Comparison of ENCODE assay signal across 17 mouse cellular contexts in genomic region chrX:16438088-16438487, GRCm38 (mm10).
DNase-seq lines count a peak whose midpoint lies in the region; ATAC-seq and TF ChIP-seq lines count a peak whose summit lies in the region.
"Had no signal": no experiment of that assay in that cellular context is flagged by ENCODE, and none has a peak within 500 bp of the region (broad histone marks: within the 10 kb centered on the region; RNA-seq: fewer than 3 reads in every experiment).

No protein-coding gene starts in this region.

- H3K4me2 ChIP-seq in hindbrain, postnatal 0 days (ENCODE audit: low read depth, low read length), result no peak overlapping the region
- H3K4me2 ChIP-seq in hindbrain, embryonic 11.5 days (replicated peaks; ENCODE audit: low read depth, low read length), result no peak overlapping the region
- H3K4me2 ChIP-seq: embryonic facial prominence, embryonic 12.5 days; heart, embryonic 12.5 days; midbrain, embryonic 15.5 days had no signal

- DNase-seq in hindbrain, postnatal 0 days (ENCODE audit: low spot score), result peak; percentile 35
- no peak for DNase-seq in hindbrain, embryonic 11.5 days (ENCODE audit: low spot score)
- DNase-seq in left cerebral cortex, postnatal 25 days (ENCODE audit: low spot score in 2 of 2), result peak; percentile 1 to 7
- DNase-seq in left cerebral cortex, adult 18-20 months (ENCODE audit: low spot score in 2 of 2), result no peak
- DNase-seq in ES-CJ7 (ENCODE audit: low read depth, low spot score), result peak; percentile 8
- DNase-seq in embryo, embryonic 10.5 days (ENCODE audit: low spot score), result peak; percentile 0
- DNase-seq in ovary, postnatal 10 days (ENCODE audit: low spot score), result no peak
- DNase-seq in thymus, postnatal 36 days, result no peak
- DNase-seq: gastrocnemius, postnatal 25 days; heart, postnatal 36 days; left cerebral cortex, postnatal 4 days; lung, adult 18-20 months; right cerebral cortex, postnatal 14 days had no signal

- no peaks in the 10 kb centered on the region for H3K36me3 ChIP-seq in hindbrain, postnatal 0 days (ENCODE audit: insufficient read depth, low read length)
- no peaks in the 10 kb centered on the region for H3K36me3 ChIP-seq in hindbrain, embryonic 11.5 days (ENCODE audit: control insufficient read depth, insufficient read depth, low read length)
- H3K36me3 ChIP-seq: embryonic facial prominence, embryonic 12.5 days; G1E; heart, embryonic 12.5 days; midbrain, embryonic 15.5 days had no signal

- H3K9ac ChIP-seq in hindbrain, postnatal 0 days (replicated peaks; ENCODE audit: low read length), result no peak overlapping the region
- H3K9ac ChIP-seq in hindbrain, embryonic 11.5 days (ENCODE audit: low read depth, low read length), result no peak overlapping the region
- H3K9ac ChIP-seq: embryonic facial prominence, embryonic 12.5 days; heart, embryonic 12.5 days; midbrain, embryonic 15.5 days had no signal

- H3K27ac ChIP-seq in hindbrain, postnatal 0 days, result no peak overlapping the region
- no peak overlapping the region for H3K27ac ChIP-seq in hindbrain, embryonic 11.5 days (ENCODE audit: low read depth, low read length)
- H3K27ac ChIP-seq: embryonic facial prominence, embryonic 12.5 days; midbrain, embryonic 15.5 days had no signal

- H3K9me3 ChIP-seq in hindbrain, postnatal 0 days (ENCODE audit: low read length), result no peaks in the 10 kb centered on the region
- no peaks in the 10 kb centered on the region for H3K9me3 ChIP-seq in hindbrain, embryonic 11.5 days (ENCODE audit: control insufficient read depth, low read length)
- H3K9me3 ChIP-seq: embryonic facial prominence, embryonic 12.5 days; G1E; heart, embryonic 12.5 days; midbrain, embryonic 15.5 days had no signal

- no peak for ATAC-seq in hindbrain, postnatal 0 days
- ATAC-seq in hindbrain, embryonic 11.5 days (ENCODE audit: low FRiP score), result no peak
- ATAC-seq: midbrain, embryonic 15.5 days had no signal

- peak; percentile 52 for TF ChIP-seq CTCF in hindbrain, postnatal 0 days (IDR thresholded peaks at IDR 0.05; ENCODE audit: low read depth)

- no peak overlapping the region for H3K4me3 ChIP-seq in hindbrain, postnatal 0 days (ENCODE audit: low read length)
- H3K4me3 ChIP-seq in hindbrain, embryonic 11.5 days (ENCODE audit: low read depth, low read length), result no peak overlapping the region
- H3K4me3 ChIP-seq: embryonic facial prominence, embryonic 12.5 days; heart, embryonic 12.5 days; midbrain, embryonic 15.5 days had no signal

- no peaks in the 10 kb centered on the region for H3K4me1 ChIP-seq in hindbrain, postnatal 0 days (ENCODE audit: insufficient read depth, low read length)
- no peaks in the 10 kb centered on the region for H3K4me1 ChIP-seq in hindbrain, embryonic 11.5 days (replicated peaks; ENCODE audit: control insufficient read depth, insufficient read depth, low read length)
- H3K4me1 ChIP-seq: embryonic facial prominence, embryonic 12.5 days; heart, embryonic 12.5 days; midbrain, embryonic 15.5 days had no signal

- WGBS in hindbrain, postnatal 0 days, result 75% methylated on average over 1 of the region's 1 CpGs
- whole genome bisulfite sequencing in hindbrain, embryonic 11.5 days, result 92% methylated on average over 1 of the region's 1 CpGs

- intact Hi-C loops in left cerebral cortex, postnatal 25 days (cut with DNase I), result no loop called here

- no peaks in the 10 kb centered on the region for H3K27me3 ChIP-seq in hindbrain, postnatal 0 days (ENCODE audit: insufficient read depth, low read length)
- H3K27me3 ChIP-seq in hindbrain, embryonic 11.5 days (ENCODE audit: control insufficient read depth, insufficient read depth, low read length), result no peaks in the 10 kb centered on the region
- H3K27me3 ChIP-seq: embryonic facial prominence, embryonic 12.5 days; heart, embryonic 12.5 days; midbrain, embryonic 15.5 days had no signal

Comparison
In these comparisons a context has a peak if more than half of its experiments do, and no peak if none do; other contexts are left out.
1. DNase-seq: peak in hindbrain, postnatal 0 days (single experiment), left cerebral cortex, postnatal 25 days (2 of 2), ES-CJ7 (single experiment) and embryo, embryonic 10.5 days (single experiment); none in hindbrain, embryonic 11.5 days (single experiment), left cerebral cortex, adult 18-20 months (0 of 2), ovary, postnatal 10 days (single experiment) and thymus, postnatal 36 days (0 of 2).